Mouse (Mus musculus): Measurements from ENCODE around the gene Ube2q2. TPM values are rescaled to one million over a fixed set of nuclear protein-coding genes. Genes with fewer than 3 reads are reported as not detected.
"Not testable (repeated sequence)": the region's sequence is repeated elsewhere in the genome, so short reads cannot be mapped to it uniquely, and the experiment has no call there.

The Ube2q2 gene
- 49.8 and 52.2 TPM in 2 replicates for polyA plus RNA-seq (2014; fragmentation: Nextera tagmentation; extraction: Ambion mirVana)

DNA sequence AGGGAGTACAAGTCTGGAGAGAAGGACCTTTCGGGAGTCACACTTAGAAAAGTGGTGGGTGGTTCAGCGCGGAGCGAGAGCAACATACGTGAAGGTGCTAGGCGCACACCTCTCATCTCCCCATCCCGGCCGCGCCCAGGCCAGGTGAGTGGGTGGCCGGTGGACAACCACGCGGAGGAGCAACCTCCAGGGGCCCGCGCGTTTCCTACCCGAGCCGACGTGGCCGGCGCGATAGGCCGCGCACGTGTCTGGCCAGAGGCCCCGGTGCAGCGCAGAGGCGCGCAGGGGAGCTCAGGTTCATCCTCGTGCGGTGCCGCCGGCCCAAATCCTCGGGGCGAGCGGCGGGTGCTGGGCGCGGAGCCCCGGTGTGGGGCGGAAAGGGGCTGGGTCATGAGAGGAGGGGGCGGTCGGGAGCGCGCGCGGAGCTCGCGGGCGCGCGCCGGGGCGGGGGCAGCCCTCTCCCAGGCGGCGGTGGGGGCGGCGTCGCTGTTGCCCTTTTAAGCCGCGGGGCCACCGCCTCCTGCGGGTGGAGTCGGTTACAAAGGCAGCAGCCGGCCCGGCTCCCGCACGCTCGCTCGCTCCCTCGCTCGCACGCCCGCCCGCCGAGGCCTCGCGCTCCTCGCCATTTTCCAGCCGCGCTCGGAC lies at the start of gene Ube2q2:
Gene Ube2q2 (plus strand): TSS at position 1 of the 645 bp plus-strand sequence.
- Histone ChIP-seq H3K4me3 (replicated peaks; ENCODE audit: low read length) (peak within 1 kb of the TSS; percentile 94), H3K27me3 (ENCODE audit: control insufficient read depth, insufficient read depth, low read length) (no peaks in the 10 kb centered on the region), H3K9me3 (ENCODE audit: control insufficient read depth, low read length) (no peaks in the 10 kb centered on the region), H3K4me1 (replicated peaks; ENCODE audit: control insufficient read depth, insufficient read depth, low read length) (peaks cover 23% of the 10 kb centered on the region), H3K9ac (peak within 1 kb of the TSS; percentile 94), H3K27ac (peak within 1 kb of the TSS; percentile 87), H3K4me2 (replicated peaks) (peak within 1 kb of the TSS; percentile 92), H3K36me3 (replicated peaks; ENCODE audit: control insufficient read depth, insufficient read depth) (no peaks in the 10 kb centered on the region)
- peak; percentile 74 for DNase-seq (ENCODE audit: low spot score)
- peak; percentile 81 for ATAC-seq (ENCODE audit: low FRiP score)
- under 1% methylated on average over 42 of the region's 81 CpGs for WGBS

DNA sequence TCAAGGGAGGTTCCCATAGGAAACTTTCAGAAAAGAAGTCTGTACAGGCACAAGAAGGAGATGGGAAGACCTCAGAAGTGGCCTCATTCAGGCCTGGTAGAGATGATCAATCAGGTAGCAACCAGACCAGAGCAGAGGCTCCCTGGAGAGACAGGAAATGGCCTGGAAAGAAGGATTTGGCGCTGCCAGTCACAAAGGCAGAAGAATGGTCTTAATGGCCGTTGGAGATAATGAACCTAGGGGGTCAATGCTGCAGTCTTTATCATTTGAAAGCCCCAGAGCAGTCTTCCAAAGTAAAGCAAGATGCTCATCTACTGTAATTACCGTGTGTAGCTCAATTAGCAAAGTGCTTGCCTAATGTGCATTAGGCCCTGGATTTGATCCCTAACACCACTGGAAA lies 47.5 kb upstream of the Ube2q2 start:
- H3K27ac ChIP-seq, result no peak overlapping the region

GRCm38 (mm10) chr9:55102186-55102835 lies 46.3 kb upstream of the Ube2q2 start:
- WGBS, result 94% methylated on average over 8 of the region's 8 CpGs
- H3K9me3 ChIP-seq (ENCODE audit: control insufficient read depth, low read length), result peaks cover 8% of the 10 kb centered on the region; the same call in 1 of the 2 replicates
- H3K27me3 ChIP-seq (ENCODE audit: control insufficient read depth, insufficient read depth, low read length), result no peaks in the 10 kb centered on the region
- H3K4me3 ChIP-seq (replicated peaks; ENCODE audit: low read length), result no peak overlapping the region
- H3K4me2 ChIP-seq (replicated peaks), result no peak overlapping the region
- H3K36me3 ChIP-seq (replicated peaks; ENCODE audit: control insufficient read depth, insufficient read depth), result no peaks in the 10 kb centered on the region
- H3K4me1 ChIP-seq (replicated peaks; ENCODE audit: control insufficient read depth, insufficient read depth, low read length), result no peaks in the 10 kb centered on the region
- ATAC-seq (ENCODE audit: low FRiP score) (no peak), DNase-seq (ENCODE audit: low spot score) (no peak)
- no peak overlapping the region for H3K9ac ChIP-seq
- H3K27ac ChIP-seq, result no peak overlapping the region

More for the DNA sequence above, 47.5 kb upstream of the Ube2q2 start:
- Histone ChIP-seq H3K9me3 (ENCODE audit: control insufficient read depth, low read length) (peaks cover 8% of the 10 kb centered on the region; the same call in 1 of the 2 replicates), H3K4me2 (replicated peaks) (no peak overlapping the region), H3K27me3 (ENCODE audit: control insufficient read depth, insufficient read depth, low read length) (no peaks in the 10 kb centered on the region), H3K4me3 (replicated peaks; ENCODE audit: low read length) (no peak overlapping the region), H3K36me3 (replicated peaks; ENCODE audit: control insufficient read depth, insufficient read depth) (no peaks in the 10 kb centered on the region), H3K9ac (no peak overlapping the region), H3K4me1 (replicated peaks; ENCODE audit: control insufficient read depth, insufficient read depth, low read length) (no peaks in the 10 kb centered on the region)
- 30% methylated on average over 3 of the region's 3 CpGs for WGBS
- no peak for ATAC-seq (ENCODE audit: low FRiP score)
- DNase-seq (ENCODE audit: low spot score), result no peak

DNA sequence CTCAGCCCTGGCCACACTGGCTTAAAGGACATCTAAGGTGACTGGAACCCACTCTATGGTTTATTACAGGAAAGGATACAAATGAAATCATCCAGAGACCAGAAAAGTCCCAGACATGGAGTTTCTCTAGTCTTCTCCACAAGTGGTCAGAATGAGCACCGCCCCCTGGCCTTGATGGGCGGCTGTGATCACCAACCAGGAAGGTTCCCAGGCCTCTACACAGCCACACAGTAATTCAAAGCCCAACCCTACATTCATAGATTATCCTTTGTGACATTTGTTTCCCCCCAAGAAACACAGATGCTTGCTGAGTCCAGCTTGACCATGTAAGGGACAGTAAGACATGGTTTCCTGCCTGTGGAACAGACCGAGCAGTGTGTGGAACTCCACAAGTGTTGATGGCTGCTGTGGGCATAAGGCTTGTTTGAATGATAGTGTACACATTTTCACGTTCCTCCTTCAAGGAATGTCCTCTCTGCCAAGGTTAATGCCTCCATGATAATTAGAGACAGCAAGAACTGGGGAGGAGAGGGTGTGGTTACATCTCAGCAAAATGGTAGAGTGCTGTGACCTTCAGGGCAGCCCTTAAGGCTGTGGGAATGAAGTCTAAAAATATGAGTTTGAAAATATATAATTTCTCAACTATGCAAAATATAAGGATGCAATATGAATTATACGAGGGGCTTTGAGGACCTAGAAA lies 45.6 kb upstream of the Ube2q2 start:
- Histone ChIP-seq H3K4me2 (replicated peaks) (no peak overlapping the region), H3K36me3 (replicated peaks; ENCODE audit: control insufficient read depth, insufficient read depth) (no peaks in the 10 kb centered on the region), H3K9ac (no peak overlapping the region), H3K9me3 (ENCODE audit: control insufficient read depth, low read length) (peaks cover 8% of the 10 kb centered on the region; the same call in 1 of the 2 replicates), H3K27ac (no peak overlapping the region), H3K4me1 (replicated peaks; ENCODE audit: control insufficient read depth, insufficient read depth, low read length) (no peaks in the 10 kb centered on the region), H3K4me3 (replicated peaks; ENCODE audit: low read length) (no peak overlapping the region), H3K27me3 (ENCODE audit: control insufficient read depth, insufficient read depth, low read length) (no peaks in the 10 kb centered on the region)
- DNase-seq (ENCODE audit: low spot score) (no peak), ATAC-seq (ENCODE audit: low FRiP score) (no peak)
- WGBS, result 92% methylated on average over 5 of the region's 5 CpGs

DNA sequence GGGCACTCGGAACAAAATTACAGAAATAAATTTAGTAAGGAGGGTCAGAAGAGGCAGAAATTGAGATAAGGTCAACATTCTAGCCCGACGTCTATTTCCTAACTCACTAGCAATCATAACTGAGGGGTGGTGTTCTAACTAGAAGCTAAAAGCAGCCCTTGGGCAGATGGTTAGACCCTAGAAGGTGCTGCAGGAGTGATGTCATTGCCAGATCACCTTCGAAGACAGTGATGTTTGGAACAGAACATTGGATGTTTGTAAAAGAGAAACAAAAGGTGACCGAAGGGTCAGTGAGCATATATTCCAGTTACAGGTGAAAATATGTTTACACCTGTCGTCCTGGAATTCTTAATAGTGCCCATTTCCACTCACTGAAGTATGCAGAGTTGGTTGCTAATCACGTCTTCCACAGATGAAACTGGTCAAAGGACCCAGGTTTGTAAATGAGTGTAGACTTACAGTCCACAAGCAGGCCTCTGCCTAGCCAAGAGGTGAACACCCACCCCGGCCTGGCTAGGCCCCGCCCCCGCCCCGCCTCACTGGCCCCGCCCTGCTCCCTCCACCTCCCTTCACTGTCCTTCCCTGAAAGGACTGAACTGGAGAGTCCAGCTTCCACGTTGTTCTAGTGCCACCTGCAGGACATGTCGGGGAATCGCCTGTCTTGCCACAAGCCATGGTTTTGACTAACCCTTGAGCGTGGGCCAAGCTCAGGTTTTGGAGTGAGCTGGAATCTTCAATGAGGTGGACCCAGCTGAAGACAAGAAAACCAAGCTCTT lies 38.4 kb upstream of the Ube2q2 start:
- peak; percentile 91 for ATAC-seq (ENCODE audit: low FRiP score)
- no peaks in the 10 kb centered on the region for H3K9me3 ChIP-seq (ENCODE audit: control insufficient read depth, low read length)
- no peaks in the 10 kb centered on the region for H3K36me3 ChIP-seq (replicated peaks; ENCODE audit: control insufficient read depth, insufficient read depth)
- H3K9ac ChIP-seq, result no peak overlapping the region
- no peaks in the 10 kb centered on the region for H3K4me1 ChIP-seq (replicated peaks; ENCODE audit: control insufficient read depth, insufficient read depth, low read length)
- no peak overlapping the region for H3K4me3 ChIP-seq (replicated peaks; ENCODE audit: low read length)
- H3K27me3 ChIP-seq (ENCODE audit: control insufficient read depth, insufficient read depth, low read length), result no peaks in the 10 kb centered on the region
- no peak overlapping the region for H3K27ac ChIP-seq
- WGBS, result 32% methylated on average over 16 of the region's 16 CpGs
- no peak overlapping the region for H3K4me2 ChIP-seq (replicated peaks)
- DNase-seq (ENCODE audit: low spot score), result peak; percentile 95

DNA sequence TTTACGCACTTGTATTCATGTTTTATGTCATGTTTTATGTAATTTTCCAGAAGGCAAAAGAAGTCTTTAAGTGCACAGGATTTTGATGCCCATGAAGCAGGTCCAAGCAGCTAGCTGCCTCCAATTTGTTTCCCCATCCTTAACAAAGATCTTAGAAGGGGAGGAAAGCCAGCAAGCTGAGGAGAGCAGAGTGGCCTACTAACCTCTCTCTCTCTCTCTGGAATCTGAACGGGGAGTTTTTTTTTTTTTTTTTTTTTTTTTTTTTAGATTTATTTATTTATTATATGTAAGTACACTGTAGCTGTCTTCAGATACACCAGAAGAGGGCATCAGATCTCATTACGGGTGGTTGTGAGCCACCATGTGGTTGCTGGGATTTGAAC lies 37.8 kb upstream of the Ube2q2 start:
- not testable (repeated sequence) for H3K36me3 ChIP-seq (replicated peaks; ENCODE audit: control insufficient read depth, insufficient read depth); H3K27me3 ChIP-seq (ENCODE audit: control insufficient read depth, insufficient read depth, low read length); ATAC-seq (ENCODE audit: low FRiP score); DNase-seq (ENCODE audit: low spot score); H3K9me3 ChIP-seq (ENCODE audit: control insufficient read depth, low read length); H3K4me1 ChIP-seq (replicated peaks; ENCODE audit: control insufficient read depth, insufficient read depth, low read length); H3K4me3 ChIP-seq (replicated peaks; ENCODE audit: low read length); H3K9ac ChIP-seq; H3K27ac ChIP-seq; H3K4me2 ChIP-seq (replicated peaks)
- WGBS, result 20% methylated on average over 2 of the region's 3 CpGs

- DNase-seq (ENCODE audit: low spot score), result no peak
- Histone ChIP-seq H3K4me3 (replicated peaks; ENCODE audit: low read length) (no peak overlapping the region), H3K4me2 (replicated peaks) (no peak overlapping the region), H3K27ac (no peak overlapping the region), H3K36me3 (replicated peaks; ENCODE audit: control insufficient read depth, insufficient read depth) (no peaks in the 10 kb centered on the region), H3K9me3 (ENCODE audit: control insufficient read depth, low read length) (no peaks in the 10 kb centered on the region), H3K27me3 (ENCODE audit: control insufficient read depth, insufficient read depth, low read length) (no peaks in the 10 kb centered on the region), H3K4me1 (replicated peaks; ENCODE audit: control insufficient read depth, insufficient read depth, low read length) (no peaks in the 10 kb centered on the region), H3K9ac (no peak overlapping the region)
- 91% methylated on average over 1 of the region's 1 CpGs for WGBS
- no peak for ATAC-seq (ENCODE audit: low FRiP score)
Measured at GRCm38 (mm10) chr9:55114752-55115151, 33.9 kb upstream of the Ube2q2 start.

- no peaks in the 10 kb centered on the region for H3K27me3 ChIP-seq (ENCODE audit: control insufficient read depth, insufficient read depth, low read length)
- no peaks in the 10 kb centered on the region for H3K36me3 ChIP-seq (replicated peaks; ENCODE audit: control insufficient read depth, insufficient read depth)
- 82% methylated on average over 5 of the region's 5 CpGs for WGBS
- no peak overlapping the region for H3K4me2 ChIP-seq (replicated peaks)
- H3K4me3 ChIP-seq (replicated peaks; ENCODE audit: low read length), result no peak overlapping the region
- no peaks in the 10 kb centered on the region for H3K9me3 ChIP-seq (ENCODE audit: control insufficient read depth, low read length)
- H3K9ac ChIP-seq, result no peak overlapping the region
- H3K4me1 ChIP-seq (replicated peaks; ENCODE audit: control insufficient read depth, insufficient read depth, low read length), result no peaks in the 10 kb centered on the region
- no peak for ATAC-seq (ENCODE audit: low FRiP score)
- no peak overlapping the region for H3K27ac ChIP-seq
- no peak for DNase-seq (ENCODE audit: low spot score)
Measured at GRCm38 (mm10) chr9:55117293-55118055, 31.2 kb upstream of the Ube2q2 start.
